Mouse (Mus musculus) MEL (cell line): ENCODE measurements around the gene Lyrm7. TPM values are rescaled to one million over a fixed set of nuclear protein-coding genes. Genes with fewer than 3 reads are reported as not detected.
A peak's percentile ranks its signal among the peaks of the same experiment; 100 is the strongest.

Experiments used
- DNase-seq: peaks from one replicate; pipeline ENCODE4 v3.0.0; 2011; ENCODE audit warnings: low read depth, low spot score
- H3K27ac ChIP-seq: 2 replicates; pipeline ENCODE4 v1.5.1; 2012; ENCODE audit warnings: low read depth, mild to moderate bottlenecking, control low read depth, low read length, moderate library complexity; ENCODE audit not compliant: control insufficient read depth
- H3K27me3 ChIP-seq, 2 experiments: fragments of 150-350 bp in 1 of 2; sonication (generic) in 1 of 2; 2 replicates each; pipeline ENCODE4 v1.6.1; 2012; ENCODE audit warnings: low read length in 2 of 2, mild to moderate bottlenecking in 2 of 2, improper control_type of control experiment in 1 of 2, moderate library complexity in 1 of 2; ENCODE audit not compliant: insufficient read depth in 2 of 2, control insufficient read depth in 1 of 2
- H3K36me3 ChIP-seq, 2 experiments: 2 replicates each; pipeline ENCODE4 v1.6.1; 2012 to 2014; ENCODE audit warnings: low read length in 2 of 2, improper control_type of control experiment in 1 of 2, inconsistent platforms in 1 of 2, mild to moderate bottlenecking in 1 of 2; ENCODE audit not compliant: insufficient read depth in 2 of 2, control insufficient read depth in 1 of 2
- H3K4me1 ChIP-seq, 2 experiments: fragments of 150-350 bp in 1 of 2; sonication (generic) in 1 of 2; 2 replicates each; pipeline ENCODE4 v1.6.1; 2012; ENCODE audit warnings: low read length in 2 of 2, improper control_type of control experiment in 1 of 2, mild to moderate bottlenecking in 1 of 2; ENCODE audit not compliant: insufficient read depth in 2 of 2, control insufficient read depth in 1 of 2
- H3K4me3 ChIP-seq, 2 experiments: fragments of 150-350 bp in 1 of 2; sonication (generic) in 1 of 2; 2 replicates each; pipeline ENCODE4 v1.5.1; 2012; ENCODE audit warnings: low read depth in 2 of 2, low read length in 2 of 2, mild to moderate bottlenecking in 2 of 2, moderate library complexity in 2 of 2, control low read depth in 1 of 2, improper control_type of control experiment in 1 of 2; ENCODE audit not compliant: control insufficient read depth in 1 of 2, insufficient read depth in 1 of 2
- H3K79me2 ChIP-seq: 2 replicates; pipeline ENCODE4 v1.6.1; 2012; ENCODE audit warnings: mild to moderate bottlenecking, low read length, moderate library complexity; ENCODE audit not compliant: control insufficient read depth, poor library complexity, insufficient read depth
- H3K9ac ChIP-seq: 2 replicates; pipeline ENCODE4 v1.6.1; 2012; ENCODE audit warnings: low read depth, mild to moderate bottlenecking, control low read depth, low read length, moderate library complexity; ENCODE audit not compliant: control insufficient read depth, poor library complexity, severe bottlenecking
- H3K9me3 ChIP-seq: fragments of 150-350 bp; sonication (generic); replicated peaks from 2 replicates; pipeline ENCODE4 v1.6.1; 2012; ENCODE audit warnings: mild to moderate bottlenecking, low read length, improper control_type of control experiment, moderate library complexity; ENCODE audit not compliant: insufficient read depth
- BHLHE40 ChIP-seq: IDR thresholded peaks from 2 replicates; pipeline ENCODE4 v1.6.1; 2012; ENCODE audit warnings: low read depth, mild to moderate bottlenecking, inconsistent platforms, low read length, improper control_type of control experiment, borderline replicate concordance
- CHD2 ChIP-seq: IDR thresholded peaks from 2 replicates; pipeline ENCODE4 v1.6.1; 2011; ENCODE audit warnings: low read length, improper control_type of control experiment
- CTCF ChIP-seq, 3 experiments: IDR thresholded peaks in 2 of 3; conservative IDR thresholded peaks in 1 of 3; 2 replicates each; pipeline ENCODE4 v1.5.1; 2011 to 2012; ENCODE audit warnings: low read length in 3 of 3, low read depth in 2 of 3, mild to moderate bottlenecking in 2 of 3, improper control_type of control experiment in 1 of 3, inconsistent platforms in 1 of 3, mixed read lengths in 1 of 3, moderate library complexity in 1 of 3; ENCODE audit not compliant: control insufficient read depth in 1 of 3, insufficient read depth in 1 of 3, poor library complexity in 1 of 3, severe bottlenecking in 1 of 3
- E2F4 ChIP-seq: IDR thresholded peaks from 2 replicates; pipeline ENCODE4 v1.6.1; 2011; ENCODE audit warnings: low read depth, low read length, improper control_type of control experiment, borderline replicate concordance
- ELF1 ChIP-seq: IDR thresholded peaks from 2 replicates; pipeline ENCODE4 v1.6.1; 2014; ENCODE audit warnings: low read depth, mild to moderate bottlenecking, inconsistent platforms, low read length, improper control_type of control experiment, moderate library complexity
- ETS1 ChIP-seq: IDR thresholded peaks from 2 replicates; pipeline ENCODE4 v1.6.1; 2012; ENCODE audit warnings: low read depth, mild to moderate bottlenecking, inconsistent platforms, low read length, improper control_type of control experiment, moderate library complexity
- GABPA ChIP-seq: IDR thresholded peaks from 2 replicates; pipeline ENCODE4 v1.6.1; 2012; ENCODE audit warnings: low read depth, mild to moderate bottlenecking, inconsistent platforms, low read length, improper control_type of control experiment, moderate library complexity
- HCFC1 ChIP-seq: IDR thresholded peaks from 2 replicates; pipeline ENCODE4 v1.6.1; 2012; ENCODE audit warnings: low read depth, mild to moderate bottlenecking, inconsistent platforms, low read length, improper control_type of control experiment, moderate library complexity
- MAX ChIP-seq: IDR thresholded peaks from 2 replicates; pipeline ENCODE4 v1.6.1; 2011; ENCODE audit warnings: low read length, improper control_type of control experiment
- MEF2A ChIP-seq: IDR thresholded peaks from 2 replicates; pipeline ENCODE4 v1.6.1; 2014; ENCODE audit warnings: low read depth, mild to moderate bottlenecking, inconsistent platforms, low read length, improper control_type of control experiment; ENCODE audit not compliant: poor library complexity, insufficient replicate concordance, severe bottlenecking; ENCODE audit errors: extremely low read depth
- MXI1 ChIP-seq: IDR thresholded peaks from 2 replicates; pipeline ENCODE4 v1.6.1; 2011; ENCODE audit warnings: mild to moderate bottlenecking, low read depth, low read length, improper control_type of control experiment
- NELFE ChIP-seq: IDR thresholded peaks from 2 replicates; pipeline ENCODE4 v1.6.1; 2011; ENCODE audit warnings: low read depth, low read length, improper control_type of control experiment
- NRF1 ChIP-seq: IDR thresholded peaks from 2 replicates; pipeline ENCODE4 v1.6.1; 2014; ENCODE audit warnings: low read depth, mild to moderate bottlenecking, inconsistent platforms, low read length, improper control_type of control experiment, moderate library complexity; ENCODE audit not compliant: poor library complexity, insufficient read depth, severe bottlenecking
- POLR2A ChIP-seq, 2 experiments: IDR thresholded peaks; 2 replicates each; pipeline ENCODE4 v1.6.1; 2011 to 2012; ENCODE audit warnings: low read length in 2 of 2, mild to moderate bottlenecking in 2 of 2, control low read depth in 1 of 2, improper control_type of control experiment in 1 of 2, low read depth in 1 of 2, moderate library complexity in 1 of 2; ENCODE audit not compliant: control insufficient read depth in 1 of 2, insufficient read depth in 1 of 2, poor library complexity in 1 of 2
- POLR2AphosphoS2 ChIP-seq: IDR thresholded peaks from 2 replicates; pipeline ENCODE4 v1.6.1; 2011; ENCODE audit warnings: low read length, improper control_type of control experiment
- POLR2AphosphoS5 ChIP-seq: IDR thresholded peaks from 2 replicates; pipeline ENCODE4 v1.6.1; 2012; ENCODE audit warnings: low read depth, borderline replicate concordance, mild to moderate bottlenecking, inconsistent platforms, low read length, moderate library complexity, mixed read lengths
- RAD21 ChIP-seq: IDR thresholded peaks from 2 replicates; pipeline ENCODE4 v1.6.1; 2011; ENCODE audit warnings: mild to moderate bottlenecking, low read depth, low read length, improper control_type of control experiment
- RCOR1 ChIP-seq: IDR thresholded peaks from 2 replicates; pipeline ENCODE4 v1.6.1; 2012; ENCODE audit warnings: low read depth, mild to moderate bottlenecking, inconsistent platforms, low read length, improper control_type of control experiment
- SIN3A ChIP-seq: IDR thresholded peaks from 2 replicates; pipeline ENCODE4 v1.6.1; 2012; ENCODE audit warnings: low read length, improper control_type of control experiment, inconsistent platforms
- TBP ChIP-seq: IDR thresholded peaks from 2 replicates; pipeline ENCODE4 v1.8.0; 2011; ENCODE audit warnings: low read depth, low read length, improper control_type of control experiment
- TCF12 ChIP-seq: IDR thresholded peaks from 2 replicates; pipeline ENCODE4 v1.6.1; 2014; ENCODE audit warnings: low read depth, mild to moderate bottlenecking, inconsistent platforms, low read length, improper control_type of control experiment, moderate library complexity
- ZC3H11A ChIP-seq: IDR thresholded peaks from 2 replicates; pipeline ENCODE4 v1.6.1; 2012; ENCODE audit warnings: low read depth, mild to moderate bottlenecking, inconsistent platforms, low read length, improper control_type of control experiment
- ZMIZ1 ChIP-seq: IDR thresholded peaks from 2 replicates; pipeline ENCODE4 v1.6.1; 2012; ENCODE audit warnings: low read depth, mild to moderate bottlenecking, inconsistent platforms, low read length, improper control_type of control experiment, moderate library complexity
- ZNF384 ChIP-seq: IDR thresholded peaks from 2 replicates; pipeline ENCODE4 v1.6.1; 2012; ENCODE audit warnings: low read depth, mild to moderate bottlenecking, inconsistent platforms, low read length, improper control_type of control experiment
- polyA plus RNA-seq, 2 experiments: library from polyadenylated mRNA; stranded (reverse) in 1 of 2; unstranded in 1 of 2; fragments of >175 nt in 1 of 2; fragments of >200 nt in 1 of 2; gene quantifications; 2 replicates each; pipeline versions ENCODE4 v1.2.1 to v1.2.4; 2012; ENCODE audit warnings: low replicate concordance in 2 of 2, low read depth in 1 of 2; ENCODE audit not compliant: insufficient read length in 2 of 2, insufficient read depth in 1 of 2, missing spikeins in 1 of 2
- total RNA-seq: library from RNA; depleted of rRNA; stranded (reverse); fragments of 300-350 nt; gene quantifications from 2 replicates; pipeline ENCODE4 v1.2.3, GENCODE M21; 2012

The Lyrm7 gene
- total and polyA plus RNA-seq, 3 experiments: 12.3 to 188 (median 20.9) TPM

- Histone ChIP-seq H3K27ac (no peak overlapping the region), H3K4me1 (peaks cover 17% of the 10 kb centered on the region in 2 experiments), H3K9me3 (no peaks in the 10 kb centered on the region), H3K79me2 (peaks cover 5% of the 10 kb centered on the region; the same call in 1 of the 2 replicates), H3K36me3 (peaks cover 0 to 21% of the 10 kb centered on the region in 2 experiments; a peak in 2 of 4 replicates), H3K27me3 (no peaks in the 10 kb centered on the region), H3K9ac (no peak overlapping the region), H3K4me3 (no peak overlapping the region)
- TF ChIP-seq E2F4 (no peak), POLR2AphosphoS5 (peak; percentile 86; the same call in 1 of the 2 replicates), MEF2A (no peak), ZNF384 (no peak), CTCF (IDR thresholded peaks at IDR 0.05 in 2 of 3, conservative IDR thresholded peaks at IDR 0.05 in 1 of 3; ENCODE audit: control insufficient read depth in 1 of 3, insufficient read depth in 1 of 3, low read depth in 2 of 3, low read length in 3 of 3, poor library complexity in 1 of 3, severe bottlenecking in 1 of 3) (peak in 1 of 3 experiments; percentile 16; a peak in 1 of 6 replicates)
- no peak for DNase-seq
Measured at GRCm38 (mm10) chr11:54791458-54791857, 69.3 kb downstream of the Lyrm7 start.

- Histone ChIP-seq H3K27me3 (no peaks in the 10 kb centered on the region), H3K9me3 (no peaks in the 10 kb centered on the region), H3K79me2 (peaks cover 13% of the 10 kb centered on the region), H3K36me3 (peaks cover 0 to 11% of the 10 kb centered on the region in 2 experiments; a peak in 2 of 4 replicates), H3K4me1 (peaks cover 6 to 9% of the 10 kb centered on the region in 2 experiments), H3K9ac (peak within 1 kb of the TSS; percentile 78), H3K4me3 (peak within 1 kb of the TSS; percentile 72 to 98), H3K27ac (peak within 1 kb of the TSS; percentile 44)
- peak; percentile 86; the same call in 1 of the 2 replicates for TF ChIP-seq POLR2AphosphoS2
- TF ChIP-seq RAD21: no peak; the same call in 1 of the 2 replicates
- TF ChIP-seq MXI1: peak; percentile 44
- no peak for TF ChIP-seq POLR2AphosphoS5
- no peak for TF ChIP-seq BHLHE40
- peak; percentile 17; the same call in 1 of the 2 replicates for TF ChIP-seq ZNF384
- 0 out of 6 replicates have a peak, but pooled peaks of 1 of the 3 experiments have one; percentile 1 for TF ChIP-seq CTCF (IDR thresholded peaks at IDR 0.05 in 2 of 3, conservative IDR thresholded peaks at IDR 0.05 in 1 of 3; ENCODE audit: control insufficient read depth in 1 of 3, insufficient read depth in 1 of 3, low read depth in 2 of 3, low read length in 3 of 3, poor library complexity in 1 of 3, severe bottlenecking in 1 of 3)
- peak; percentile 62; the same call in 1 of the 2 replicates for TF ChIP-seq TBP
- 0 out of 2 replicates have a peak, but pooled peaks have one; percentile 19 for TF ChIP-seq RCOR1
- peak; percentile 30; the same call in 1 of the 2 replicates for TF ChIP-seq ETS1
- TF ChIP-seq ZMIZ1: peak; percentile 86; the same call in 1 of the 2 replicates
- TF ChIP-seq HCFC1: peak; percentile 57; the same call in 1 of the 2 replicates
- TF ChIP-seq ELF1: peak; percentile 56; the same call in 1 of the 2 replicates
- TF ChIP-seq TCF12: peak; percentile 65
- no peak for TF ChIP-seq GABPA
- peak; percentile 85 for TF ChIP-seq SIN3A
- TF ChIP-seq POLR2A (IDR thresholded peaks at IDR 0.05; ENCODE audit: control insufficient read depth in 1 of 2, insufficient read depth in 1 of 2, low read depth in 1 of 2, low read length in 2 of 2, poor library complexity in 1 of 2): peak; percentile 83 to 96
- TF ChIP-seq CHD2: no peak
- TF ChIP-seq NRF1: peak; percentile 93
- TF ChIP-seq NELFE: peak; percentile 95
- TF ChIP-seq E2F4: no peak
- TF ChIP-seq MAX: no peak; the same call in 1 of the 2 replicates
- no peak; the same call in 1 of the 2 replicates for TF ChIP-seq ZC3H11A
- TF ChIP-seq MEF2A: no peak
- peak; percentile 98 for DNase-seq
Measured at GRCm38 (mm10) chr11:54787488-54788474, 72.9 kb downstream of the Lyrm7 start, which contains the start of gene Cdc42se2. TSS of gene Cdc42se2 (minus strand) at chr11:54787675.
